Mouse (Mus musculus) liver, embryonic 11.5 days (tissue): ENCODE measurements around the gene Itgae. TPM values are rescaled to one million over a fixed set of nuclear protein-coding genes. Genes with fewer than 3 reads are reported as not detected.

Source experiments
- ATAC-seq: fragments of 200-750 bp; cut with Nextera tagmentation; replicated peaks from 2 replicates; pipeline ENCODE4 v1.8.0; 2017; ENCODE audit warnings: moderate number of reproducible peaks, mild to moderate bottlenecking, moderate TSS enrichment, moderate library complexity; ENCODE audit not compliant: low FRiP score
- DNase-seq: peaks from one replicate; pipeline ENCODE4 v3.0.0-alpha.2; 2017; ENCODE audit warnings: low spot score
- H3K27ac ChIP-seq: fragments of 300-500 bp; sonication (generic); 2 replicates; pipeline ENCODE4 v1.5.1; 2014; ENCODE audit warnings: mild to moderate bottlenecking, low read depth, low read length, control low read depth
- H3K27me3 ChIP-seq: fragments of 300-500 bp; sonication (generic); replicated peaks from 2 replicates; pipeline ENCODE4 v1.6.1; 2014; ENCODE audit warnings: low read length, mixed read lengths; ENCODE audit not compliant: control insufficient read depth, insufficient read depth
- H3K36me3 ChIP-seq: fragments of 300-500 bp; sonication (generic); 2 replicates; pipeline ENCODE4 v1.6.1; 2014; ENCODE audit warnings: mild to moderate bottlenecking, low read length, moderate library complexity, mixed read lengths; ENCODE audit not compliant: control insufficient read depth, insufficient read depth
- H3K4me1 ChIP-seq: fragments of 300-500 bp; sonication (generic); replicated peaks from 2 replicates; pipeline ENCODE4 v1.6.1; 2014; ENCODE audit warnings: low read length, mixed read lengths; ENCODE audit not compliant: control insufficient read depth, insufficient read depth
- H3K4me2 ChIP-seq: fragments of 300-500 bp; sonication (generic); 2 replicates; pipeline ENCODE4 v1.6.1; 2014; ENCODE audit warnings: mild to moderate bottlenecking, control low read depth, moderate library complexity
- H3K4me3 ChIP-seq: fragments of 300-500 bp; sonication (generic); 2 replicates; pipeline ENCODE4 v1.5.1; 2014; ENCODE audit warnings: low read depth, low read length, control low read depth
- H3K9ac ChIP-seq: fragments of 300-500 bp; sonication (generic); 2 replicates; pipeline ENCODE4 v1.6.1; 2014; ENCODE audit warnings: low read depth, low read length, control low read depth
- H3K9me3 ChIP-seq: fragments of 300-500 bp; sonication (generic); 2 replicates; pipeline ENCODE4 v1.6.1; 2016; ENCODE audit warnings: low read length, inconsistent platforms, mixed read lengths; ENCODE audit not compliant: control insufficient read depth
- WGBS: fragments of 180-500 bp; shearing (Covaris S2); extraction: QIAGEN DNeasy Blood & Tissue Kit; methylation state at CpG from one replicate; pipeline ENCODE4 v1.1.7; 2014; 5-methylcytosine and 5-hydroxymethylcytosine counted together
- polyA plus RNA-seq: library from polyadenylated mRNA; unstranded; fragments of >200 nt; fragmentation: Nextera tagmentation; extraction: Ambion mirVana; gene quantifications from 2 replicates; pipeline ENCODE4 v1.2.1, GENCODE M21; 2014

Gene Itgae
- polyA plus RNA-seq, 1 experiment from 2014 or later: 0.60 TPM

DNA sequence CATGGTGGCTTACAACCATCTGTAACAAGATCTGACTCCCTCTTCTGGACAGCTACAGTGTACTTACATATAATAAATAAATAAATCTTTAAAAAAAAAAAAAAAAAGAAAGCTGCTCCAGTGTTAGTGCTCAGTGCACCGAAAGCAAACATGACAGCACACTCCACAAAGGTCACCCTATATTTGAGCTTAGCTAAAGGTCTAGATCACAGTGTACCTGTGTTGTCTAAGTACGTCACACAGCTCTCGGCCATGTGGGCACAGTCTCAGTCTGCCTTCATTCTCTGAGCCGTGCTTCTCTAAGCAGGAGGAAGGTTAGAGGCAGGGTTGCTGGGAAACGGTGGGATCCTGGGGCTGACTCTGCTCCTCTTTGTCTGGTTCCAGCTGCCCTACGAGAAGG lies 36.1 kb downstream of the Itgae start:
- Histone ChIP-seq H3K27me3 (no peaks in the 10 kb centered on the region), H3K36me3 (peaks cover 3% of the 10 kb centered on the region; the same call in 1 of the 2 replicates), H3K4me2 (no peak overlapping the region), H3K27ac (no peak overlapping the region), H3K9me3 (no peaks in the 10 kb centered on the region), H3K4me1 (no peaks in the 10 kb centered on the region), H3K4me3 (no peak overlapping the region), H3K9ac (no peak overlapping the region)
- DNase-seq: no peak
- 84% methylated on average over 6 of the region's 6 CpGs for WGBS
- ATAC-seq: no peak

GRCm38 (mm10) chr11:73131020-73131419 lies 40.6 kb downstream of the Itgae start:
- peaks cover 19% of the 10 kb centered on the region for H3K4me1 ChIP-seq
- no peak overlapping the region for H3K4me3 ChIP-seq
- 67% methylated on average over 7 of the region's 7 CpGs for WGBS
- no peaks in the 10 kb centered on the region for H3K27me3 ChIP-seq
- 0 out of 2 replicates have a peak, but pooled peaks have one; percentile 39 for ATAC-seq
- H3K9ac ChIP-seq: no peak overlapping the region
- H3K9me3 ChIP-seq: no peaks in the 10 kb centered on the region
- no peak for DNase-seq
- H3K27ac ChIP-seq: no peak overlapping the region
- peaks cover 14% of the 10 kb centered on the region for H3K36me3 ChIP-seq
- no peak overlapping the region for H3K4me2 ChIP-seq

GRCm38 (mm10) chr11:73132999-73133398 lies 42.6 kb downstream of the Itgae start:
- DNase-seq (no peak), ATAC-seq (no peak)
- Histone ChIP-seq H3K27ac (no peak overlapping the region), H3K4me2 (no peak overlapping the region), H3K9me3 (no peaks in the 10 kb centered on the region), H3K4me1 (peaks cover 31% of the 10 kb centered on the region), H3K4me3 (no peak overlapping the region), H3K9ac (no peak overlapping the region; the same call in 1 of the 2 replicates), H3K36me3 (peaks cover 14% of the 10 kb centered on the region), H3K27me3 (no peaks in the 10 kb centered on the region)
- 69% methylated on average over 6 of the region's 6 CpGs for WGBS

DNA sequence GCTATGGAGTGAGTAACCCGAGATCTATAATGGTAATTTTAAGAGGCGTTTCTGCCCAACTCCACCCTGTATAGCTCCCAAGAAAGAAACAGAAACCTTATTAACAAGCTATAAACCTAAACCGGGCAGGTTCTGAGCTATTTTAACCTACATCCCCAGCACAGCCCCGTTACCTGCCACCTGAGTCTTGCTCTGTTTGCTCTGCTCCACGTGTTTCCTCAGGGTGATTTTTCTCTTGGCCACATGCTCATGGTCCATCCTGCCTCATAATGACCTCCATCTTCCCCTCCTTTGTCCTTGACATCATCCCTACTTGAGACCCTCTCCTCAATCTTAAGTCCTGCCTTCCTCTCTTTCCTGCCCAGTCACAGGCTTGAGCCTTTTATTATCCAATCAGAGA lies 43.8 kb downstream of the Itgae start:
- H3K9me3 ChIP-seq: no peaks in the 10 kb centered on the region
- ATAC-seq (no peak), DNase-seq (no peak)
- no peak overlapping the region for H3K9ac ChIP-seq
- H3K4me1 ChIP-seq: peaks cover 31% of the 10 kb centered on the region
- H3K36me3 ChIP-seq: peaks cover 14% of the 10 kb centered on the region
- peak overlapping the region; percentile 80 for H3K4me2 ChIP-seq
- H3K27ac ChIP-seq: no peak overlapping the region
- H3K4me3 ChIP-seq: peak overlapping the region; percentile 20; the same call in 1 of the 2 replicates
- H3K27me3 ChIP-seq: no peaks in the 10 kb centered on the region
- WGBS: 89% methylated on average over 5 of the region's 5 CpGs

DNA sequence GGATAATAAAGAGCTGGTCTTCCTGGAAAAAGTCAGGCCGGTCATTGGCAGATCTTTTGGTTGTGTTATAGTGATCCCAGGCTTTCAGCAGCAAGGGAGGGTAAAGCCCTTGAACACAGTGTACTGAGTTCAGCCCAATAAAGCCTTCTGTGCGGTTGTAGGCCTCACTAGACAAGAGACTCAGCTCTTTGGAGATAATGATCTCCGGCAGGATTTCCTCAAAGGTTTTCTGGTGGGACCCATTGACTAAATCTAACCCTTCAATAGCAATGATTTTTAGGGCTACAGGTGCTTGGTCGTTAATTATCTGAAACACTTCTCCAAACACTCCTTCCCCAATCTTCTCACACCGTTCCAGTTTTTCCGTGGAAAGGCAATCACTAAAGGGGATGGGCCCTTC lies 46.2 kb downstream of the Itgae start:
- H3K9ac ChIP-seq: peak overlapping the region; percentile 95
- no peak overlapping the region for H3K27ac ChIP-seq
- no peak for ATAC-seq
- no peak for DNase-seq
- H3K27me3 ChIP-seq: no peaks in the 10 kb centered on the region
- H3K9me3 ChIP-seq: no peaks in the 10 kb centered on the region
- WGBS: 59% methylated on average over 6 of the region's 6 CpGs
- peak overlapping the region; percentile 80 for H3K4me2 ChIP-seq
- H3K36me3 ChIP-seq: peaks cover 11% of the 10 kb centered on the region
- H3K4me3 ChIP-seq: peak overlapping the region; percentile 99
- peaks cover 31% of the 10 kb centered on the region for H3K4me1 ChIP-seq

DNA sequence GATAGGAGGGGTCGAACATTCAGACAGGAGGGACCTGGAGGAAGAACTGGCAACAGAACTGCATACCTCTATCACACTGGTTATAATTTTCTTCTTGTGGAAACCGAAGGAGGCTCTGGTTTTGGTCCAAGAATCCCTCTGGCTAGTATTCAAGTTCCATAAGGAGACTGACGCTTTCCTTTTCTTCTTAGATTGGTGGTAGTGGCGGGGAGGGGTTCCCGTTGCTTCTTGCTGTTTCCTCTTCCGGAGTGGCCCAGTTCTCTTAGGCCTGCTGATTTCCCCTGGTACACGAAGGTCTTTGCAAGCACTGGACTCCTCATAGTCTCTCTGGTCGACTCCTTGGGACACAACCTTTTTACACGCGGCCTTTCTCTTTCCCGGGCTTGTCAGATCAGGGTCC lies 46.7 kb downstream of the Itgae start:
- peaks cover 31% of the 10 kb centered on the region for H3K4me1 ChIP-seq
- DNase-seq: no peak
- H3K4me2 ChIP-seq: peak overlapping the region; percentile 80
- peak overlapping the region; percentile 70 for H3K27ac ChIP-seq
- peak overlapping the region; percentile 99 for H3K4me3 ChIP-seq
- H3K27me3 ChIP-seq: no peaks in the 10 kb centered on the region
- no peak for ATAC-seq
- 27% methylated on average over 11 of the region's 11 CpGs for WGBS
- H3K9me3 ChIP-seq: no peaks in the 10 kb centered on the region
- H3K9ac ChIP-seq: peak overlapping the region; percentile 95
- peaks cover 11% of the 10 kb centered on the region for H3K36me3 ChIP-seq

DNA sequence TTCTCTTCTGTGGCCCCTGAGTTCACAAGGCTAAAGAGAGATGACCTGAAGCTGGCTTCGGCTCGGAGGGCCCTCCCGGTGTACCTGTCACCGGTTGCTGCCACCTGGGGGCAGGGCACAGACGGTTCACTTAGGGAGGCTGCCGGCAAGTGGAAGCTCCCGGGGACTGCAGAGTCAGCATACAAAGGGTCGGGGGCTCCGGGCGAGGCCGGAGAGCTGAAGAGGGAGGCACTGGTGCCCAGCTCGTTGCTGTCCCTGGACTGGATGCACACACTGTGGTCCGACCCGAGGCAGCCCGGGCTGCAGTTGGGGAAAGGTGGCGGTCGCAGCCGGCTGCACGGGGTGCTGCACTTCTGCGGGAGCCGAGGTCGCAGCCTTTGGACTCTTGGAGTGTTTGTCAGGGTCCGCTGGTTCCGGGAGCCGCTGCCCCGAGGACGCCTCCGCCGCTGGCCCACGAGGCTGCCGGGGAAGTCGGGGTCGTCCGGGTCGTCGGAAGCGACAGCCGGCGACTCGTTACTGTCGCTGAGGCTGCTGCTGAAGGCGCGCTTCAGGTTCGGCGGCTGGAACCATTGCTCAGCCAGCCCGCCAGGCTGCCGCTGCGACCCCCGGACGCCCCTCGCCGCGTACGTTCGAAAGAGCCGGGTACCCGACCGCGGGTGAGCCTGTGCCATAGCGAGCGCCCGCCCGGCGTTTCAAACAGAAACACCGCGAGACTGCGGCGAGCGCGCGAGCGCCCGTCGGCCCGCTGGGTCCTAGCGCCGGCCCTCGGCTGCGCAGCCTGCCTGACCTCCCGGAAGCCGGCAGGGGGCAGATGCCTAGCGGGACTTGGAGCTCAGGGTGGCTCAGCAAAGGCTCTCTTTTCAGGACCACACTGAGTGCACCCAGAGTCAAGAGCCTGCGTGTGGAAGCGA lies 47.5 kb downstream of the Itgae start, which contains the start of gene Haspin:
Gene Haspin, minus strand, starts transcription at position 704 of the 911 bp plus-strand sequence.
- H3K36me3 ChIP-seq: peaks cover 11% of the 10 kb centered on the region
- peak within 1 kb of the TSS; percentile 95 for H3K9ac ChIP-seq
- under 1% methylated on average over 82 of the region's 84 CpGs for WGBS
- DNase-seq: peak; percentile 95
- H3K9me3 ChIP-seq: no peaks in the 10 kb centered on the region
- peak; percentile 94 for ATAC-seq
- peak within 1 kb of the TSS; percentile 70 for H3K27ac ChIP-seq
- peak within 1 kb of the TSS; percentile 80 for H3K4me2 ChIP-seq
- H3K4me1 ChIP-seq: peaks cover 31% of the 10 kb centered on the region
- peak within 1 kb of the TSS; percentile 99 for H3K4me3 ChIP-seq
- no peaks in the 10 kb centered on the region for H3K27me3 ChIP-seq

GRCm38 (mm10) chr11:73144261-73144681 lies 53.9 kb downstream of the Itgae start:
- Histone ChIP-seq H3K4me1 (no peaks in the 10 kb centered on the region), H3K36me3 (no peaks in the 10 kb centered on the region), H3K27ac (no peak overlapping the region), H3K9ac (no peak overlapping the region), H3K4me3 (no peak overlapping the region), H3K4me2 (no peak overlapping the region), H3K9me3 (no peaks in the 10 kb centered on the region), H3K27me3 (no peaks in the 10 kb centered on the region)
- no peak for DNase-seq
- ATAC-seq: no peak
- WGBS: 61% methylated on average over 1 of the region's 1 CpGs
